Mouse (Mus musculus) brain, embryonic 14.5 days (tissue): ENCODE data around the gene Snrpb. TPM values are rescaled to one million over a fixed set of nuclear protein-coding genes. Genes with fewer than 3 reads are reported as not detected.

ENCODE experiments used
- DNase-seq: peaks from one replicate; pipeline ENCODE4 v3.0.0-alpha.2; 2011; ENCODE audit warnings: low read depth
- CTCF ChIP-seq: fragments of 200-500 bp; IDR thresholded peaks from 2 replicates; pipeline ENCODE4 v1.5.1; 2012; ENCODE audit warnings: inconsistent platforms, mild to moderate bottlenecking, moderate library complexity, borderline replicate concordance; ENCODE audit not compliant: insufficient read depth, insufficient read length; ENCODE audit errors: extremely low read depth
- POLR2A ChIP-seq: fragments of 200-500 bp; IDR thresholded peaks from 2 replicates; pipeline ENCODE4 v1.6.1; 2012; ENCODE audit warnings: mild to moderate bottlenecking, inconsistent platforms, borderline replicate concordance; ENCODE audit not compliant: poor library complexity, insufficient read depth, insufficient read length, severe bottlenecking; ENCODE audit errors: extremely low read depth
- polyA plus RNA-seq: library from polyadenylated mRNA; depleted of rRNA; stranded (reverse); fragments of >200 nt; gene quantifications from 2 replicates; pipeline ENCODE4 v1.2.3, GENCODE M21; 2012; rRNA removed

Snrpb gene
- 268 and 420 TPM in 2 replicates for polyA plus RNA-seq

GRCm38 (mm10) chr2:130178706-130179506 lies at the start of gene Snrpb:
Gene Snrpb (minus strand): TSS chr2:130179403.
- peak; percentile 97 for DNase-seq
- TF ChIP-seq POLR2A (peak; percentile 63; the same call in 1 of the 2 replicates), CTCF (no peak)

GRCm38 (mm10) chr2:130211581-130211980 lies 32.4 kb upstream of the Snrpb start:
- DNase-seq = no peak
- no peak for TF ChIP-seq POLR2A
- TF ChIP-seq CTCF = no peak

DNA sequence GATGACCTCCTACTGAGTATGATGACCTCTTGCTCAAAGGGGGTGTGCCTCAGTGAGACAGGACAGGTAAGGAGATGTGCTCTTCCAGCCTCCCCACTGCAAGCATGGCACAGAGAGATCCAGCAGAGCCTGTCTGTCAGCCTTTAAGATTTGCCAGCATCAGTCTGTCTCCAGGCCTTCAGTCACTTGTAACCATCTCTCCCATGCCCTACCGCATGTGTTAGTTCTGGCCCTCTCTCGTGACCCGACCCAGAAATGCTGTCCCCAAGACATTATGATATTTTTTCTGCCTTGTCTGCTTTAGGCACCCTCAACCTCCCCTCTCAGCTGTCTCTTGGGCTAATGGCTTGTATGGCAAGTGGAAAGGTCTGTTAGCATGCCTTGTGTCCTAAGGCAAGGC lies 30.4 kb upstream of the Snrpb start:
- TF ChIP-seq CTCF (no peak), POLR2A (no peak)
- DNase-seq = no peak

GRCm38 (mm10) chr2:130207996-130208395 lies 28.8 kb upstream of the Snrpb start:
- TF ChIP-seq CTCF (no peak), POLR2A (no peak)
- peak; percentile 36 for DNase-seq

DNA sequence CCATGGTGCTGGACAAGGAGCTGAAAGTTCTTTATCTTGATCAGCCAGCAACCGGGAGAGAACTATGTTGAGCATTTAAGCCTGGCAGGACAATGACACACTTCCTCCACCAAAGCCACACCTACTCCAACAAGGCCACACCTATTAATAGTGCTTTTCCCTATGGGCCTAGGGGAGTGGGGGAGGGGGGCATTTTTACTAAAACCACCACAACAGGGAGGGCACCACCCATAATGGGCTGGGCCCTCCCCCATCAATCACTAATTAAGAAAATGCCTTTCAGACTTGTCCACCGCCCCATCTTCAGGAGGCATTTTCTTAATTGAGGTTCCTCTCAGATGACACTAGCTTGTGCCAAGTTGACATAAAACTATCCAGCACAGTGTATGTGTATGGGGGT lies 28.2 kb upstream of the Snrpb start:
- no peak for DNase-seq
- TF ChIP-seq CTCF = no peak
- TF ChIP-seq POLR2A = no peak

DNA sequence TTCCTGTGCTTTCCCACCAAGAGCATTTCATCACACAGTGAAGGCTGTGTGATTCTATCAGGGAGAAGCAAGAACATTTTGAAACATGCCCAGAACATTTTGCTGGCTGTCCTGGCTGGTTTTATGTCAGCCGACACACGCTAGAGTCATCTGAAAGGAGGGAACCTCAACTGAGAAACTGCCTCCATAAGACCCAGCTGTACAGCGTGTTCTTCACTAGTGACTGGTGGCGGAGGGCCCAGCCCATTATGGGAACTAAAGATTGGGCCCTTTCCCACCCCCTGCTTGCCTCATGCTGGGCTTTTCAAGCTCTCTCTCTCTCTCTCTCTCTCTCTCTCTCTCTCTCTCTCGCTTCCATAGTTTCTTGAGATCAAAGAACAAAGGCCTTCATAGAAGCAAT lies 21.8 kb upstream of the Snrpb start:
- TF ChIP-seq POLR2A (no peak), CTCF (no peak)
- no peak for DNase-seq

- TF ChIP-seq CTCF = no peak
- no peak for TF ChIP-seq POLR2A
- no peak for DNase-seq
These were observed 15.7 kb upstream of the Snrpb start, which contains the start of gene Tmc2 for GRCm38 (mm10) chr2:130194894-130195293. Gene Tmc2 (plus strand): TSS chr2:130195194.

GRCm38 (mm10) chr2:130188391-130188790 lies 9.2 kb upstream of the Snrpb start:
- TF ChIP-seq POLR2A (no peak), CTCF (no peak)

DNA sequence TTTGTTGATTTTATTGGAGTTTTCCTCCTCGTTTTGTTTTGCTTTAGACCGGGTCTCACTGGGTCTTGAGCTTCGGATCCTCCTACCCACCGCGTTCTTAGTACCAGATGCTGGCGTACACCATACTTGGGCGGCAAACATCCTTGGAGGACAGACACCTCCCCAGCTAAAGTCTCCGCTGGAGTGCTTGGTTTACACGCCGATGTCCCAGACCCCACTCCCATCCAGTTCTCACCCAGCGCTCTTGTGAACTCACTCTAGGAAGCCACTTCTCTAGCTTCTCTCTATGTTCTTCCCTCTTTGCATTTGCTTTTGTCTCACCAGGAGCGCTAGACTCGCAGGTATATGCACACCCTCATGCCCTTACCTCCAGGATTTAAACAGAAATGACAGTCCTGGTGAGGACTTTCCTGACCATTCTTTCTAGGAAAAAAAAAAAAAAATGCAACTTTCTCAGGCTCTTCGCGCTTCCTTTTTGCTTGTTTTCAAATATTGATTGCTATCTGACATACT lies 360 bp upstream of the Snrpb start:
- TF ChIP-seq POLR2A = no peak
- no peak for TF ChIP-seq CTCF
- DNase-seq = no peak

More at GRCm38 (mm10) chr2:130188391-130188790, 9.2 kb upstream of the Snrpb start:
- DNase-seq = no peak

DNA sequence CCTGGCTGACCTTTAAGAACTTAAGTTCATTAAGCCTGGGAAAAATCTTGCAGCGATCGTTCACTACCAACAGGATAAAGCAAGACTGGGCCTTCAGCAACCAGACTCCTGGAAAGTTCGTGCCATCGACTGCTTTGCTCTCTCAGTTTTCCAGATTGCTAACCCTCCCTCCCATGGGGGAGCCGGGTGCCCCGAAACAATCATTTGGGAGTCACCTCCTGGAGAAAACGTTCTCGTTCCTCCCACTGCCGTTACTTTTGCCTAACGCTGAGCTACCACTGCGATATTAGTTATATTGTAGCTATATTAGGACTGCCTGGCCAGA lies 860 bp downstream of the Snrpb start:
- DNase-seq = no peak

DNA sequence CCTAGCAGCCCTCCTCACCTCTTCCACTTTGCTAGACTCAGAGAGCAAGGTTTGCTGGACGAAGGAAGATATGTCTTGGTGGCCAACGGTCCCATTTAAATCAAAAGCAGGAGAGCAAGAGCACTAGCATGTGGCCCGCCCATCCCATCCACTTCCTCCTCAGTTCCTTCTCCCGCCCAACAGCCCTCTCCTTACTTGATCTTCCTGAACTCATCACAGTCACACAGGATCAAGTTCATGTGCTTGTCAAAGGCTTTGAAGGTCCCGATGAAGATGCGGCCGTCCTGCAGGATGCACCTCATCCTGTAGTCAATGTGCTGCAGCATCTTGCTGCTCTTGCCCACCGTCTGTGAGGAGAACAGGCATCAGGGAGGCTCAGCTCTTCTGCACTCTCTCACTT lies 2.4 kb downstream of the Snrpb start:
- no peak for DNase-seq

More for the DNA sequence above, 860 bp downstream of the Snrpb start:
- no peak for TF ChIP-seq POLR2A
- TF ChIP-seq CTCF = no peak

GRCm38 (mm10) chr2:130171674-130172073 lies 7.5 kb downstream of the Snrpb start:
- TF ChIP-seq CTCF (no peak), POLR2A (no peak)
- DNase-seq = no peak

More for the DNA sequence above, 2.4 kb downstream of the Snrpb start:
- TF ChIP-seq CTCF = no peak
- TF ChIP-seq POLR2A = no peak
